Mouse (Mus musculus) heart, adult 11 months (tissue): ENCODE measurements around the gene Kras.
A peak's percentile ranks its signal among the peaks of the same experiment; 100 is the strongest.

Source experiments
- DNase-seq: peaks from one replicate; pipeline ENCODE4 v3.0.0; 2022

Gene Kras

GRCm38 (mm10) chr6:145187093-145188088, 62.6 kb downstream of the Kras start:
- no peak for DNase-seq

GRCm38 (mm10) chr6:145186096-145186495, 63.9 kb downstream of the Kras start:
- DNase-seq = no peak

- peak; percentile 98 for DNase-seq
Measured at GRCm38 (mm10) chr6:145182044-145182443, 68.0 kb downstream of the Kras start.

GRCm38 (mm10) chr6:145179665-145180064, 70.4 kb downstream of the Kras start:
- DNase-seq = peak; percentile 89

GRCm38 (mm10) chr6:145176474-145176873, 73.6 kb downstream of the Kras start:
- DNase-seq = peak; percentile 79

- peak; percentile 77 for DNase-seq
Measured at GRCm38 (mm10) chr6:145175571-145175981, 74.5 kb downstream of the Kras start.

- peak; percentile 98 for DNase-seq
Measured at GRCm38 (mm10) chr6:145173781-145174191, 76.3 kb downstream of the Kras start.

- DNase-seq = peak; percentile 93
Measured at GRCm38 (mm10) chr6:145171892-145172606, 78.0 kb downstream of the Kras start.
